Mouse (Mus musculus): ENCODE data around the gene Cdc42bpb. TPM values are rescaled to one million over a fixed set of nuclear protein-coding genes. Genes with fewer than 3 reads are reported as not detected.

The Cdc42bpb gene
- polyA plus RNA-seq, 1 experiment from 2014 or later: 39.4 TPM

DNA sequence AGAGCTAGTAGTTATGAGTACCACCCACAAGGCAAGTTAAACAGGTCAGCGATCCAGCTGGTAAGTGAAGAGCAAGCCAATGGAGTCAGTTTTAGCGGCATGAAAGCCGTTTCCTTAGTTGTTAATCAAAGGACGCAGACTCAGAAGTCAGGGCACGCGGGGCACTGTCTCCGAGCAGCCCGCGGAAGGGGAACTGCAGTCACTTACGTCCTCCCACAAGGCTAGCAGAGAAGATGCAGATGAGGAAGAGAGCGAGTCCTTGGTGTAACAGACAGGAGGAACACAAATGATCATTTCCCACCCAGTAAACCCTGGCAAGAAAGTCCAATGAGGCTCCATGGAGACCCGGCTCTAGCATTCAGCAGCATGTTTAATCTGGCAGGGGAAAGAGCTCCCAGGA, 68.3 kb downstream of the Cdc42bpb start:
- 89% methylated on average over 12 of the region's 12 CpGs for WGBS
- no peak overlapping the region for H3K27ac ChIP-seq (replicated peaks)
- H3K9me3 ChIP-seq: no peaks in the 10 kb centered on the region
- H3K27me3 ChIP-seq: no peaks in the 10 kb centered on the region
- H3K9ac ChIP-seq (replicated peaks): no peak overlapping the region
- H3K4me1 ChIP-seq: no peaks in the 10 kb centered on the region
- ATAC-seq (ENCODE audit: low FRiP score, low read depth): no peak
- peaks cover 97% of the 10 kb centered on the region for H3K36me3 ChIP-seq
- H3K4me2 ChIP-seq (replicated peaks): no peak overlapping the region
- H3K4me3 ChIP-seq: no peak overlapping the region

GRCm38 (mm10) chr12:111306821-111307220, 70.7 kb downstream of the Cdc42bpb start:
- Histone ChIP-seq H3K27me3 (no peaks in the 10 kb centered on the region), H3K27ac (replicated peaks) (no peak overlapping the region), H3K4me1 (no peaks in the 10 kb centered on the region), H3K9ac (replicated peaks) (no peak overlapping the region), H3K4me2 (replicated peaks) (no peak overlapping the region), H3K9me3 (no peaks in the 10 kb centered on the region), H3K36me3 (peaks cover 97% of the 10 kb centered on the region), H3K4me3 (no peak overlapping the region)
- 91% methylated on average over 8 of the region's 8 CpGs for WGBS
- no peak for ATAC-seq (ENCODE audit: low FRiP score, low read depth)

GRCm38 (mm10) chr12:111303702-111304337, 73.7 kb downstream of the Cdc42bpb start:
- H3K4me2 ChIP-seq (replicated peaks): no peak overlapping the region
- no peak overlapping the region for H3K27ac ChIP-seq (replicated peaks)
- H3K9ac ChIP-seq (replicated peaks): no peak overlapping the region
- H3K4me1 ChIP-seq: no peaks in the 10 kb centered on the region
- H3K36me3 ChIP-seq: peaks cover 93% of the 10 kb centered on the region
- no peaks in the 10 kb centered on the region for H3K9me3 ChIP-seq
- H3K4me3 ChIP-seq: no peak overlapping the region
- H3K27me3 ChIP-seq: no peaks in the 10 kb centered on the region
- WGBS: 93% methylated on average over 8 of the region's 8 CpGs
- no peak for ATAC-seq (ENCODE audit: low FRiP score, low read depth)

DNA sequence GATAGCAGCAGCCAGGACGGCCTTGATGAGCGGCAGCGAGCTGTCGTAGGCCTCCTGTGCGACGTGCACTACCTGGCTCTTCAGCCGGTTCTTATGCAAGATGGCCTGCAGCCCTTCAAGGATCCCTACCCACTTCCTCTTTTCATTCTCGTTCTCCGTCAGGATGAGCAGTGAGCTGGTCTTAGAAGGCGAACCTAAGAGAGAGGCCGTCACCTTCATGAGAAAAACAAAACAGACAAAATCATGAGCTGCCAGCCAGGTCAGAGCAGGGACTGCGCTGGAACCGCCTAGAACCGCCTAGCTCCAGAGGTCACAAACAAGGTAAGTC, 75.5 kb downstream of the Cdc42bpb start:
- no peak for ATAC-seq (ENCODE audit: low FRiP score, low read depth)
- Histone ChIP-seq H3K4me3 (no peak overlapping the region), H3K36me3 (peaks cover 96% of the 10 kb centered on the region), H3K4me1 (no peaks in the 10 kb centered on the region), H3K9ac (replicated peaks) (no peak overlapping the region), H3K27me3 (no peaks in the 10 kb centered on the region), H3K4me2 (replicated peaks) (no peak overlapping the region), H3K9me3 (no peaks in the 10 kb centered on the region), H3K27ac (replicated peaks) (no peak overlapping the region)
- 94% methylated on average over 14 of the region's 14 CpGs for WGBS

DNA sequence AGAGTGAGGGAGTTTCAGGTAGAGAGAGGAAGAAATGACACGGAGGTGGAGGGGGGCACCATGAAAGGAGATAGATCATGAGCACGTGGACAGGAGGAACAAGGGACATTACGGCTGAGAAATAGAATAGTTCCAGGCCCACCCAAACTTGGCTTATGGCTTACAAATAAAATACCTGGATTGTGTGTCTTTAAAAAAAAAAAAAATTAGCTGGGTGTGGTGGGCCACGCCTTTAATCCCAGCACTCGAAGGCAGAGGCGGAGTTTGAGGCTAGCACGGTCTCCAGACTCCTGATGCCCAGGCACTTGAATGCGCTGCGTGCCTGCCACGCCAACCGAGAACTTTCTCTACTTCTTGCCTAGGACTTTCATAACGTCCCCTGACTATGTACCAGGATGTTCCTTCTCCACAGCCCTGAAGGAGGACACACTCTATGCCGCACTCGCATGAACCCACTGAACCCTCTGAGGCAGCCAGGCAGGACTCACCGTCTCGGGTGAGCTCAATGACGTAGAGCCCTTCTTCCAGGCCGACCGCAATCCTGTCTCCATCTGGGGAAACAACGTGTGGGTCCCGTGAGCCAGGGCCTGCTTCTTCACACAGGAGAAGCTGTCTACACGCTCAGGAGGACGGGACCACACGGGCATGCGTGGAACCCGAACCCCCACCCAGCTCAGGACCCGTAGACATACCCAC, 76.0 kb downstream of the Cdc42bpb start:
- no peaks in the 10 kb centered on the region for H3K27me3 ChIP-seq
- no peak for ATAC-seq (ENCODE audit: low FRiP score, low read depth)
- 95% methylated on average over 27 of the region's 27 CpGs for WGBS

DNA sequence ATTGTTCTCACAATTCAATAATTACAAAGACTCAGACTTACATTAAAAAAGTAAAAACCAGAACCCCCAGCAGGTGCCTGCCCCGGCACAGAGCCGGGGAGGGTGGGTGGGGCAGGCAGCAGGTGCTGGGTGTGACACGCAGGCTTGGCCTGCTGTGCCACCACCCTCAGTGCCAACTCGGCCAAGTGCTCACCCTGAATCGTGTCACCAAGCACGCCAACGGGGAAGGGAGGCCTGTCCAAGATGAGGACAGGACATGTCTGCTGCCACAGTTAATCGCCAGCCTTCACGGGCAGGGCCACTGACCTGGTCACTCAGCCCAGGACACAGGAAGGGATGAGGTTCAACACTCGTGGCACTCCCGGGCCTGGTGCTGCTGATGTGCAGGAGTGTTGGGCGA, 84.5 kb downstream of the Cdc42bpb start:
- Histone ChIP-seq H3K4me1 (no peaks in the 10 kb centered on the region), H3K4me3 (no peak overlapping the region), H3K4me2 (replicated peaks) (no peak overlapping the region), H3K9me3 (no peaks in the 10 kb centered on the region), H3K27me3 (no peaks in the 10 kb centered on the region), H3K36me3 (peaks cover 72% of the 10 kb centered on the region), H3K27ac (replicated peaks) (no peak overlapping the region), H3K9ac (replicated peaks) (no peak overlapping the region)
- WGBS: 94% methylated on average over 12 of the region's 12 CpGs
- ATAC-seq (ENCODE audit: low FRiP score, low read depth): no peak

More for the DNA sequence above, 76.0 kb downstream of the Cdc42bpb start:
- Histone ChIP-seq H3K4me1 (no peaks in the 10 kb centered on the region), H3K36me3 (peaks cover 96% of the 10 kb centered on the region), H3K9me3 (no peaks in the 10 kb centered on the region), H3K9ac (replicated peaks) (no peak overlapping the region), H3K4me2 (replicated peaks) (no peak overlapping the region), H3K27ac (replicated peaks) (no peak overlapping the region), H3K4me3 (no peak overlapping the region)

DNA sequence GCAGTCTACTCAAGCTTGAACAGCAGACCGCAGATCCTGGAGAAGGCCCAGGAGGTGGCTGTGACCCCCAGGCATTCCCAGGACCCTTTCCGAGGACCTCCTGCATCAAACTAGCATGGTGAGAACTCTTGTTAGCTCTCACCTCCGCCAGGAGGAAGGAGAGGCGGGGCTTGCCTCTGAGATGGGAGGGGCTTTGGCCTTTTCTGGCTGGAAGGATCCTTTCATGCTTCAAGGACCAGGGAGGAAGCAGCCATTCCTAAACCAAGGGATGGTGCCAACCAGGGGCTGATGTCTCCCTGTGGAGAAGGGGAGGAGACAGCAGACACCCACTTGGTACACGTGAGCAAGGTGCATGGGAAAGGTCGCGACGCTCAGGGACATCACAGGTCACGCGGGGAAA, 93.0 kb downstream of the Cdc42bpb start:
- H3K27ac ChIP-seq (replicated peaks): no peak overlapping the region
- H3K4me3 ChIP-seq: no peak overlapping the region
- H3K4me1 ChIP-seq: 0 out of 2 replicates have a peak, but pooled peaks cover 3% of the 10 kb centered on the region
- H3K4me2 ChIP-seq (replicated peaks): peak overlapping the region; percentile 25
- H3K36me3 ChIP-seq: no peaks in the 10 kb centered on the region
- H3K9ac ChIP-seq (replicated peaks): no peak overlapping the region
- no peaks in the 10 kb centered on the region for H3K9me3 ChIP-seq
- no peak for ATAC-seq (ENCODE audit: low FRiP score, low read depth)
- 22% methylated on average over 10 of the region's 10 CpGs for WGBS
- H3K27me3 ChIP-seq: no peaks in the 10 kb centered on the region

DNA sequence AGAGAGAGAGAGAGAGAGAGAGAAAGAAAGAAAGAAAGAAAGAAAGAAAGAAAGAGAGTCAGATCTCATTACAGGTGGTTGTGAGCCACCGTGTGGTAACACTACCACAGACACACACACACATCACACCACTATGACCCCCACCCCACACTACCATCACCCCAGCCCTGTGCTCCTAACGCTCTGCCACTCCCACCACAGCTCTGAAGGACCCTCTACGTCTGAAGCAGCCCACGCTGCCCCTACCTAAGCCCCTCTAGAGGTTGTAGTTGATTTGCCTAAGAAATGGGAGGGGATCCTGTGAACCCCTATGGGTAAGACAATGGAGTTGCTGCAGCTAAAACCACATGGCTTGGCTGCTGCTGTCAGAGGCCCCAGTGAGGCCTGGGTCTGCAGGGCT, 93.9 kb downstream of the Cdc42bpb start:
- Histone ChIP-seq H3K4me2 (replicated peaks) (no peak overlapping the region), H3K27ac (replicated peaks) (no peak overlapping the region), H3K9me3 (peaks cover 6% of the 10 kb centered on the region; the same call in 1 of the 2 replicates), H3K36me3 (no peaks in the 10 kb centered on the region), H3K27me3 (no peaks in the 10 kb centered on the region), H3K4me3 (no peak overlapping the region), H3K9ac (replicated peaks) (no peak overlapping the region), H3K4me1 (0 out of 2 replicates have a peak, but pooled peaks cover 3% of the 10 kb centered on the region)
- ATAC-seq (ENCODE audit: low FRiP score, low read depth): no peak
- WGBS: 63% methylated on average over 4 of the region's 4 CpGs

DNA sequence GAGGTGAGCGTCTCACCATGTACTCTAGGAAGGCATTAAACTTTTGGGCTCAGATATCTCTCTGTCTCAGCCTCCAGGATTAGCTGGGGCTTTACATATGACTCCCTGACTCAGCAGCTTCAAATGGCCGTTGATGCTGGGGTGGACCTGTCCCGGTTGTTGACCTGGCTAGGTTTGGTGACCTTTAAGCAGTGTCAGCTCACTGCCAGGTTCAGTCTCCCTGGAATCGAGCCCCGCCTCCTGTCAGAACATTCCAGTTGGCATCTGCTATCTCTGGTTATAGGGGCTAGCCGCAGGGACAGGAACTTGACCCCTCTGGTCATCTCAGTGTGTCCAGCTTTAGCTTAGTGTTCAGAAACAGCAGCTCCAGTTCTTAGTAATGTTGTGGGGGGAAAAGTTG, 101.1 kb downstream of the Cdc42bpb start:
- WGBS: 45% methylated on average over 6 of the region's 6 CpGs
- Histone ChIP-seq H3K9me3 (peaks cover 6% of the 10 kb centered on the region; the same call in 1 of the 2 replicates), H3K9ac (replicated peaks) (no peak overlapping the region), H3K4me2 (replicated peaks) (no peak overlapping the region), H3K27me3 (peaks cover 64% of the 10 kb centered on the region), H3K4me1 (peaks cover 17% of the 10 kb centered on the region), H3K36me3 (no peaks in the 10 kb centered on the region), H3K27ac (replicated peaks) (no peak overlapping the region), H3K4me3 (no peak overlapping the region)
- no peak for ATAC-seq (ENCODE audit: low FRiP score, low read depth)

DNA sequence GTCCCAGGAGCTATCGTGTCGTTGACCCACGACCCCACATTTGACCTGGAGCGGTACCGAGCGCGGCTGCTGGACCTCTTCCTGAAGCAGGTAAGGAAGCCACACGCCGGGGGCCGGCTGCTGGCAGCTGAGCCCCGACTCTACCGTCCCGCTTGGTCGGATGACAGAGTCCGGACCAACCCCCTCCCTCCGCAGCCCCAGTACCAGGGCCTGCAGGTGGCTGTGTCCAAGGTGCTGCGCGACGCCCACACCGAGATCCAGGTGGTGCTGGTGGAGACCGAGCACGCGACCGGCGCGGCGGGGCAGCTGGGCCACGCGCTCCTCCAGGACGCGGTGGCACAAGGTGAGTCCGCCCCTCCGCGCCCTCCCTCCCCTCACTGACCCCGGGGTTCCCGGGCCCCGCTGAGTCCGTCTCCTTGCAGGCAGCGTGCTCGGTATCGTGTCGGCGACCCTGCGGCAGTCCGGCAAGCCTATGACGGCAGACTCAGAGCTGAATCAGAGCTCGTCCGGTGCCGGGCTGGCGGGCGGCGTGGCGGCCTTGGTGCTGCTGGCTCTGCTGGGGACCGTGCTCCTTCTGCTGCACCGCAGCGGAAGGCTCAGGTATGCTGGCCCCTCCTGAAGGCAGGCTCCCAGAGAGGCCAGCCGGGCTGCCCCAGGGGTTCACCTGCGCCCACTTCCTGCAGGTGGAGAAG, 102.2 kb downstream of the Cdc42bpb start:
- WGBS: under 1% methylated on average over 44 of the region's 58 CpGs
- Histone ChIP-seq H3K9ac (replicated peaks) (no peak overlapping the region; the same call in 1 of the 2 replicates), H3K4me3 (peak overlapping the region; percentile 41), H3K27me3 (peaks cover 74% of the 10 kb centered on the region), H3K9me3 (peaks cover 6% of the 10 kb centered on the region; the same call in 1 of the 2 replicates), H3K27ac (replicated peaks) (no peak overlapping the region), H3K4me1 (peaks cover 17% of the 10 kb centered on the region), H3K4me2 (replicated peaks) (peak overlapping the region; percentile 57), H3K36me3 (no peaks in the 10 kb centered on the region)
- no peak for ATAC-seq (ENCODE audit: low FRiP score, low read depth)

GRCm38 (mm10) chr12:111274447-111275149, 102.9 kb downstream of the Cdc42bpb start:
- H3K36me3 ChIP-seq: no peaks in the 10 kb centered on the region
- H3K4me3 ChIP-seq: peak overlapping the region; percentile 41
- WGBS: 3% methylated on average over 80 of the region's 80 CpGs
- peaks cover 17% of the 10 kb centered on the region for H3K4me1 ChIP-seq
- no peak overlapping the region for H3K27ac ChIP-seq (replicated peaks)
- H3K27me3 ChIP-seq: peaks cover 81% of the 10 kb centered on the region
- H3K9ac ChIP-seq (replicated peaks): no peak overlapping the region; the same call in 1 of the 2 replicates
- no peak for ATAC-seq (ENCODE audit: low FRiP score, low read depth)
- peak overlapping the region; percentile 57 for H3K4me2 ChIP-seq (replicated peaks)
- H3K9me3 ChIP-seq: peaks cover 6% of the 10 kb centered on the region; the same call in 1 of the 2 replicates
